Mouse (Mus musculus) cerebellum, adult 9-11 months (tissue): ENCODE results near the gene Cbl.
A peak's percentile ranks its signal among the peaks of the same experiment; 100 is the strongest.

Experiments used
- DNase-seq: peaks from one replicate; pipeline ENCODE4 v3.0.0; 2022

Gene Cbl

DNA sequence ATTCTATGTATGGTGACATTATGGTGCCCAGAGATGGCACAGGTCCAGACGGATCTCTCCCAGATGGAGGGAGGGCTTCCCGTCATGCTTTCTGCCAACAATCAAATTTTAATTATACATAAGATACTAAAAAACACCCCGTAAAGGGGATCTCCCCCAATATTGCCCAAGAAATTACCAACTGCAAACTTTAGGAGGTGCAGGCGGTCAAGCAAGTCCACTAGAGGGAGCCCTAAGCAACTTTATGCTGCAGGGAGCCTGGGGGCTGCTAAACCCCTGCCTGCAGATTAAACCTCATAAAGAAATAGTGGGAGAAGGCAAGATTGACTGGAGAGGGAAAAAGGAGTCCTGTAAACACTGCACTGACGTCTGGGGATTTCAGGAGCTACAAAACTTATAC is 5.6 kb upstream of the Cbl start:
- DNase-seq = no peak

- no peak for DNase-seq
Measured at GRCm38 (mm10) chr9:44238501-44239190, 4.8 kb upstream of the Cbl start.

DNA sequence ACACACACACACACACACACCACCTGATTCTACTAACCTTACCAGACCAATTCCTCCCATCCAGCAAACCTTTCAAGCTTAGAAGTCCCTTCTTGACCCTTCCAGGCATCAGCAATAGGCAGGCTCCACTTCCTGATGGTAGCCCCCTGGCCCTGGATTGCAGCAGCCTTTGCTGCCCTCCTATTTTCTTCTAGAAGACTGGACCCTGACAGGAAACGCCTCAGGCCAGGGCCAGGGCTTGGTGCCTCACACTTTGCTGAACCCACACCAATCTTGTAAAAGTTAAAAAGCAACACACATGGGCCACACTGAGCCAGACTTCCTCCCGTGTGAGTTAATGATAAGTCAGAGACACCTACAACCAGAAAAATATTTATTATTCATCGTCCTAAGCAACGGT is 3.3 kb upstream of the Cbl start:
- no peak for DNase-seq

- DNase-seq = no peak
Measured at GRCm38 (mm10) chr9:44236601-44237000, 2.8 kb upstream of the Cbl start.

- peak; percentile 50 for DNase-seq
Measured at GRCm38 (mm10) chr9:44234479-44235427, 904 bp upstream of the Cbl start.

DNA sequence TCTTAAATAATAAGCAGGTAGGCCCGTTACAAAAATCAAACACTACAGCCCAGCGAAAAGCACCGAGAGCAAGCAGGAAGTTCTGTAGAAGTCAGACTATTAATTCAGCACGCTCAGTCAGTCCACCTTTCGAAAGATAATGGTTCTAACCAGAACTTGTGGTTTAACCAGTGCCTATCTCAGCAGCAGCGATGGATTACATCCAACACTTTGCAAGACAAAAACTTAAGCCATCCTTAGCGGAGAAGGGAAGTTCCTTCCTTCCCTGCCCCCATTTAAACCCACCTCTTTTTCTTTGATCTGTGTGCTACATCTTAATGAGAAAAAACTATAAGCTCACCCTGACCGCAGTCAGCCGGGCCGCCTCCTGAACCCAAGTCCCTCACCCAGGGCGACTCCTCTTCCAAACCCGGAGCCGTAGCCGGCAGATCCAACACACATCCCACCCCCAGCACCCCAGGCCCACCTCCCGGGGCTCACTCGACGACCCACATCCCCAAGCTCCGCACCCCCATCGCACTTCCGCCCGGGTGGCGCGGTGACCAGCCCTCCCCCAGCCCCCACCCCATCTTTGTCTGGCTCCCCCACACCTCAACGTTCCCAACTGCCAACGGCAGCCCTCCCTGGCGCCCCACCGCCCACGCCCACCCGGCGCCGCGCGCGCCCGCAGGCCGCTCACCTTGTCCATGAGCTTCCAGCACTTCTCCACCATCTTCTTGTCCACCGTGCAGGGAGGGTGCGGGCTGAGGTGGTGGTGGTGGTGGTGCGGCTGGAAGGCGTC is 638 bp downstream of the Cbl start:
- no peak for DNase-seq

DNA sequence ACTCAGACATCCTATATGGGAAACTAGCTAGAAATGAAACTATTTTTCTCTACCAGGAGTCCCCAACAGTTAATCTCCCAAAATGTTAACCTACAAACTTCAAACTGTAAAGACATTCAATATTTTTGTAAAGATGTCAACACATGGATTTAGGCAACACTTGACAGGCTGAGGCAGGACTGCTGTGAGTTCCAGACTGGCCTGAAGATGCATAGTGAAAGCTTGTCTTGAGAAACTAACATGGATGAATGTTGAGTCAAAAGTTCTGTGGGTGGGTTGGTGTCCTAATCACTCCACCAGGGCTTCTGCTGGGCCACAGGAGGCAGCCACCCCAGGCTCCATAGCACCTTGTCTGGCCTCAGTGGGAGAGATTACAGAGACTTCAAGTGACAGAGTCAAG is 2.2 kb downstream of the Cbl start:
- DNase-seq = no peak

DNA sequence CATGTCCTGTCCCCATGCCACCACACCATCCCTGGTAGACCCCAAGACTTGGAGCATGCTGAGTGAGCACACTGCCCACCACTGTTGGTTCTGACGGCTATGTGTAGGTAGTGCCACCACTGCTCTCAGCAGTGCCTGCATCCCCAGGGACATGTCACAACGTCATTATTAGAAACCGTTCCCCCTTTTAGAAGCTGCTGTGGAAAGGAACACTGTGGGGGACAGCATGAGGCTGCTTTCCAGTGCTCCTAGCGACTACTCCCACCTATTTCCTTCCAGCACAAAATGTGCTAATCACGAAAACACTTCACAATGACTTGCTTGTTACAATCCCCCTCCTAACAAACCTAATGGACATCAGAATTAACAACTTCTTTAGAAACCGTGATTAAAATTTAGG is 7.9 kb downstream of the Cbl start:
- no peak for DNase-seq

- no peak for DNase-seq
Measured at GRCm38 (mm10) chr9:44213538-44213937, 20.3 kb downstream of the Cbl start.

- no peak for DNase-seq
Measured at GRCm38 (mm10) chr9:44212406-44212805, 21.4 kb downstream of the Cbl start.

- DNase-seq = no peak
Measured at GRCm38 (mm10) chr9:44209416-44209815, 24.4 kb downstream of the Cbl start.

DNA sequence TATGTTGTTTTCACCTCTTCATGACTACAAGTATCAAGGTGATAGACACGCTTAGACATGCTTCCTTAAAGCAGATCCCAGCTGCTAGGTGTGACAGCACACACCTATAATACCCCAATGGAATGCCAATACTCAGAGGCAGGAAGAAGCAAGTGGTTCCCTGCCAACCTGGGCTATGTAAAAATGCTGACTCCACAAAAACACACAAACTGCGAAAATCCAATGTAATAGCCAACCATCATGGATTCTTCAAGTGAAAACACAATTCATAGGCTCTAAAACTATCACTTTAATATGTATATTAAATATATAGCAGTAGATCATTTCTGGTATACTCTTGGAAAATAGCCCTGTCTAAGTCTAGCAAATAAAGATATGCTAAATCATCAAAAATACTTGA is 26.0 kb downstream of the Cbl start:
- DNase-seq = no peak

GRCm38 (mm10) chr9:44200458-44200857 is 33.4 kb downstream of the Cbl start:
- no peak for DNase-seq

GRCm38 (mm10) chr9:44199580-44199979 is 34.3 kb downstream of the Cbl start:
- no peak for DNase-seq

- DNase-seq = peak; percentile 59
Measured at GRCm38 (mm10) chr9:44199166-44199565, 34.7 kb downstream of the Cbl start.

GRCm38 (mm10) chr9:44196354-44196753 is 37.5 kb downstream of the Cbl start:
- no peak for DNase-seq

- no peak for DNase-seq
Measured at GRCm38 (mm10) chr9:44194000-44194399, 39.8 kb downstream of the Cbl start.

DNA sequence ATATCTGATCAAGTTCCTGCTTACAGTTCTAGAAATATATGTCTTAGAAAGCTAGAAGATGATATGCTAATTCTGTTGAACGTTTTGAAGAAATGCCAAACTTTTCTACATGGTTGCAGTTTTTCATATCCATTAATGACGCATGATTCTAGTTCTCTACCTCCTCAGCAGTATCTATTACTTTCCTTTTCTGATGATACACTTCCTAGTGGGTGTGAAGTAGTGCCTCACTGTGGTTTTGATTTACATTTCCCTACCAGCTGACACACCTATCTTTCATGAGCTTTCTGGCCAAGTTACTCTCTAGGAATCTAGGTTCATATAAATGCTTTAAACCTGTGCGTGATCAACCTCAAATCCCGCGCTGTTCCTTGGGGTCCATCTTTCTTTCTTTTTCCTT is 41.1 kb downstream of the Cbl start:
- no peak for DNase-seq

DNA sequence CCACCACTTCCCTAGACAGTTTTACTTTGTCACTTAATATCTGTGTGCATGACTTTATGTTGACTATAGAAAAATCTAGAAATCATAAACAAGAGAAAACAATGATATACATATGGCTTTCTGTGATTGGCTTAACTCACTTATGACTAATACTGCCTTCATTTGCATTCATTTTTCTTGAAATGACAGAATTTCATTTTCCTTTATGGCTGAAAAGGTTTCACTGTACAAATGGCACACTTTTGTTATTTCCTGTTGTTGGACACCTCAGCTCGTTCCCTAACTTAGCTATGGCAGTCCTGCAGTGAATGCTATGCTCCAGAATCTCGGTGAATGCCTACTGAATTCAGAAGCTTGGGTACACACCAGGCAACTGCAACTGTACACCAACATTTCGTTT is 41.5 kb downstream of the Cbl start:
- no peak for DNase-seq

GRCm38 (mm10) chr9:44191166-44191565 is 42.7 kb downstream of the Cbl start:
- no peak for DNase-seq

DNA sequence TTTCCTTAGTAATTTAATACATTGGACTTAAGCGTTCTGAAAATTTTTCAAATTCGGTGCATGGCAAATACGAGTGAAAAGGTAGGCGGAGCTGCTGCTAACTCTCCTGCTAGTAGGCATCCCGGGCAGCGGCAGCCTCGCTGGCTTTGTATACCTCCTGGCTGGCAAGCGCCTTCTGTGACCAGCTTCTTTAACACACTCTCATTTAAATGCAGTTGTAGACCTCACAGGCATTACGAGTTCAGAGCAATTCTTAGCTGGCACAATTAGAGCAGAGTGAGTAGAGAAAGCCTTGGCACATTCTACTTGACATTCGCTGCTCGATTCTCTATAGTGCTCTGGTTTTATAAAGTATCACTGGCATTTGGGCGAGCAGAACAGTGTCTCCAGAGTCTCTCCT is 45.6 kb downstream of the Cbl start:
- DNase-seq = no peak

DNA sequence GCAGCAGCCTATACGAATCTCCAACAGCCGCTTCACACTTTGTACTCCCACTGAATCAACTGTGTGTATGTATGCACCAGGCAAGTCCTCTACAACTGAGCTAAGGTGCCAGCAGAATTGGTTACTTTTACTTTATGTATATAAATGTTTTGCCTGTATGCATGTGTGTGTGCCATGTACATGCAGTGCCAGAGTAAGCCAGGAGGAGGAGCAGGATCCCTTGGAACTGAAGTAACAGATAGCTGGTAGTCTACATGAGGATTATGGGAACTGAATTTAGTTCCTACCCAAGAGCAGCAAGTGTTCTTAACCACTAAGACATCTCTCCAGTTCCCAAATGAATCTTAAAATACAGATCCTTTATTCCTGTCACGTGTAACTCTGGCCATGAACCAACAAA is 51.6 kb downstream of the Cbl start:
- DNase-seq = no peak

DNA sequence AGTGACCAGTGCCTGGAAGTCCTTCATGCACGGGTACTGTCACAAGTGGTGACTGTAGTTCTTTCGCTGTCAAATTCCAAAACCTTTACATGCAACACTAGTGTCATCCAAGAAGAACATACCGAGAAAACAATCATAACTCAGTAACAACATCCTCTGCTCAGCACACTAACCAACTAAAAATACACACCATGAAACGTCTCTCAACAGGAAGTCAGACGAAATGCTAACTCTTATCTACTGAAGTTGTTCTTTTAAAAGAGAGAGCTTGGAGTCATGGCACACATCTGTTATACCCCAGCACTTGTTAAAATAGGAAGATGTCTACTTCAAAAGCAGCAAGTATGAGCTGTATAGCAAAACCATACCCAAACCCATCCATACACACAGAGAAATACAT is 52.3 kb downstream of the Cbl start:
- DNase-seq = no peak

GRCm38 (mm10) chr9:44178811-44179210 is 55.0 kb downstream of the Cbl start:
- DNase-seq = no peak
